In the genomic region with DNA sequence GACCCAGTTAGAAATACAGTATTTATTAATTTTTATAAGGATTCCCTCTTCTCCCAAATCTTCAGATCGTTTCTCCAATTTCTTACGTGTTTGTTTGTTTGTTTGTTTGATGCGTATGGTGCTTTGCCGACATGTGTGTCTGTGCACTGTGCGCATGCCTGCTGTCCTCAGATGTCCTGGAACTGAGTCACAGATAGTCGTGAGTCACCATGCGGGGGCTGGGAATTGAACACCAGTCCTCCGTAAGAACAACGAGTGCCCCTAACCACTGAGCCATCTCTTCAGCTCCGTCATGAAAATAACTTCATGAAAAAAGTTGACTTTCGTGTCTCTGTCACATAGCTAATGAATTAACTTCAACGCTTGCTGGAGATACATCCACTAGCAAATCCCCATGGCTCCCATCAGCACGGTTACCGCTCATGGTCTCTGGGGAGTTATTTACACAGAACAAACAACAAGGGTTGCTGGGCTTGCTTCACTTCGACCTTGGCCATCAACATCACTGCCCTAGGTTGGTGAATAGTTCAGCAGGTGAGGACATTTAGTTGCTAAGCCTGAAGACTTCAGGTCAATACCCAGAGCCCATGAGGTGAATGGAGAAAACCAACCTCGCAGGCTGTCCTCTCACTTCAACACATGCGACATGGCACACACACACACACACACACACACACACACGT, we compare ENCODE assay signal across 10 mouse cellular contexts.
"Had no signal": no experiment of that assay in that cellular context is flagged by ENCODE, and none has a peak within 500 bp of the region (broad histone marks: within the 10 kb centered on the region; RNA-seq: fewer than 3 reads in every experiment).

No protein-coding gene starts in this region.

- H3K27me3 ChIP-seq: limb, embryonic 15.5 days; lung, embryonic 15.5 days; midbrain, embryonic 13.5 days had no signal

- H3K4me2 ChIP-seq: limb, embryonic 15.5 days; lung, embryonic 15.5 days; midbrain, embryonic 13.5 days had no signal

- H3K9ac ChIP-seq: limb, embryonic 15.5 days; lung, embryonic 15.5 days; midbrain, embryonic 13.5 days had no signal

- H3K9me3 ChIP-seq: limb, embryonic 15.5 days; lung, embryonic 15.5 days; midbrain, embryonic 13.5 days had no signal

- H3K27ac ChIP-seq: kidney, postnatal 0 days; limb, embryonic 15.5 days; lung, embryonic 15.5 days; midbrain, embryonic 13.5 days had no signal

- H3K4me3 ChIP-seq: limb, embryonic 15.5 days; lung, embryonic 15.5 days; midbrain, embryonic 13.5 days had no signal

- ATAC-seq: midbrain, embryonic 13.5 days had no signal

- H3K4me1 ChIP-seq: limb, embryonic 15.5 days; lung, embryonic 15.5 days had no signal

- DNase-seq: kidney, adult 11 months; kidney, adult 9 months; kidney, postnatal 36 days; layer of hippocampus, adult 9-11 months; lung, postnatal 36 days; thymus, postnatal 4 days had no signal

- H3K36me3 ChIP-seq: limb, embryonic 15.5 days; lung, embryonic 15.5 days; midbrain, embryonic 13.5 days had no signal
